Mouse (Mus musculus) thymus, adult 2 months (tissue): ENCODE data around the gene Fbxo6.

ENCODE experiments used
- CTCF ChIP-seq: fragments of 200-500 bp; IDR thresholded peaks from 2 replicates; pipeline ENCODE4 v1.5.1; 2012; ENCODE audit warnings: mild to moderate bottlenecking, control low read depth, low read length, moderate library complexity, borderline replicate concordance; ENCODE audit not compliant: control insufficient read depth, poor library complexity, insufficient read depth; ENCODE audit errors: extremely low read depth
- POLR2A ChIP-seq: fragments of 200-500 bp; IDR thresholded peaks from 2 replicates; pipeline ENCODE4 v1.6.1; 2012; ENCODE audit warnings: mild to moderate bottlenecking, low read length, control low read depth, moderate library complexity; ENCODE audit not compliant: control insufficient read depth, poor library complexity, insufficient read depth; ENCODE audit errors: extremely low read depth

GRCm38 (mm10) chr4:148166986-148167385, 15.0 kb upstream of the Fbxo6 start:
- TF ChIP-seq CTCF (peak; percentile 73; the same call in 1 of the 2 replicates), POLR2A (no peak)
